Mouse (Mus musculus): ENCODE measurements around the gene Sae1. TPM values are rescaled to one million over a fixed set of nuclear protein-coding genes. Genes with fewer than 3 reads are reported as not detected.

Gene Sae1
- total RNA-seq, 2 experiments from 2014 or later = 131 to 409 TPM

GRCm38 (mm10) chr7:16364901-16365500 is 22.6 kb downstream of the Sae1 start:
- peak; percentile 35; the same call in 1 of the 2 replicates for ATAC-seq (replicated peaks; ENCODE audit: poor library complexity, severe bottlenecking)

- ATAC-seq (replicated peaks; ENCODE audit: poor library complexity, severe bottlenecking) = peak; percentile 82
Measured at GRCm38 (mm10) chr7:16364319-16364718, 23.3 kb downstream of the Sae1 start.

GRCm38 (mm10) chr7:16357602-16358001 is 30.0 kb downstream of the Sae1 start:
- ATAC-seq (replicated peaks; ENCODE audit: poor library complexity, severe bottlenecking) = no peak

GRCm38 (mm10) chr7:16355854-16356594 is 31.6 kb downstream of the Sae1 start:
- ATAC-seq (replicated peaks; ENCODE audit: poor library complexity, severe bottlenecking) = no peak

- no peak for ATAC-seq (replicated peaks; ENCODE audit: poor library complexity, severe bottlenecking)
Measured at GRCm38 (mm10) chr7:16349999-16350398, 37.6 kb downstream of the Sae1 start.

GRCm38 (mm10) chr7:16345297-16345696 is 42.3 kb downstream of the Sae1 start:
- peak; percentile 86 for ATAC-seq (replicated peaks; ENCODE audit: poor library complexity, severe bottlenecking)

- no peak for ATAC-seq (replicated peaks; ENCODE audit: poor library complexity, severe bottlenecking)
Measured at GRCm38 (mm10) chr7:16344598-16344997, 43.0 kb downstream of the Sae1 start.

- ATAC-seq (replicated peaks; ENCODE audit: poor library complexity, severe bottlenecking) = no peak
Measured at GRCm38 (mm10) chr7:16337733-16338132, 49.9 kb downstream of the Sae1 start.

- ATAC-seq (replicated peaks; ENCODE audit: poor library complexity, severe bottlenecking) = no peak
Measured at GRCm38 (mm10) chr7:16329146-16329545, 58.5 kb downstream of the Sae1 start.

GRCm38 (mm10) chr7:16326607-16326971 is 61.0 kb downstream of the Sae1 start:
- ATAC-seq (replicated peaks; ENCODE audit: poor library complexity, severe bottlenecking) = no peak

GRCm38 (mm10) chr7:16325920-16326606 is 61.5 kb downstream of the Sae1 start:
- peak; percentile 96 for ATAC-seq (replicated peaks; ENCODE audit: poor library complexity, severe bottlenecking)

GRCm38 (mm10) chr7:16324661-16325060 is 62.9 kb downstream of the Sae1 start:
- no peak for ATAC-seq (replicated peaks; ENCODE audit: poor library complexity, severe bottlenecking)

- ATAC-seq (replicated peaks; ENCODE audit: poor library complexity, severe bottlenecking) = no peak
Measured at GRCm38 (mm10) chr7:16320479-16320878, 67.1 kb downstream of the Sae1 start.

- no peak for ATAC-seq (replicated peaks; ENCODE audit: poor library complexity, severe bottlenecking)
Measured at GRCm38 (mm10) chr7:16319216-16319615, 68.4 kb downstream of the Sae1 start.

GRCm38 (mm10) chr7:16317094-16317493 is 70.5 kb downstream of the Sae1 start:
- no peak for ATAC-seq (replicated peaks; ENCODE audit: poor library complexity, severe bottlenecking)

GRCm38 (mm10) chr7:16315222-16315759 is 72.3 kb downstream of the Sae1 start:
- no peak for ATAC-seq (replicated peaks; ENCODE audit: poor library complexity, severe bottlenecking)

GRCm38 (mm10) chr7:16314221-16314775 is 73.3 kb downstream of the Sae1 start:
- ATAC-seq (replicated peaks; ENCODE audit: poor library complexity, severe bottlenecking) = no peak

GRCm38 (mm10) chr7:16313481-16314220 is 74.0 kb downstream of the Sae1 start:
- peak; percentile 18 for ATAC-seq (replicated peaks; ENCODE audit: poor library complexity, severe bottlenecking)

GRCm38 (mm10) chr7:16312672-16313311 is 74.8 kb downstream of the Sae1 start:
- peak; percentile 38 for ATAC-seq (replicated peaks; ENCODE audit: poor library complexity, severe bottlenecking)
